Mouse (Mus musculus) induced T-regulatory cell, adult 2 months (primary cell): ENCODE measurements around the gene Vmn2r94.

Experiments
- DNase-seq: peaks from one replicate; pipeline ENCODE4 v3.0.0-alpha.2; 2012; ENCODE audit warnings: low read depth

Gene Vmn2r94

GRCm38 (mm10) chr17:18277656-18278055 lies at the start of gene Vmn2r94:
Vmn2r94 (minus strand) TSS chr17:18277756.
- no peak for DNase-seq

GRCm38 (mm10) chr17:18323031-18323430 lies 45.5 kb upstream of the Vmn2r94 start:
- no peak for DNase-seq

- DNase-seq: no peak
Measured at GRCm38 (mm10) chr17:18297799-18298198, 20.2 kb upstream of the Vmn2r94 start, which contains the start of gene Vmn2r93. Vmn2r93 (plus strand) TSS chr17:18298099.

- DNase-seq: no peak
Measured at GRCm38 (mm10) chr17:18236931-18237330, 40.6 kb downstream of the Vmn2r94 start.

GRCm38 (mm10) chr17:18231996-18232395 lies 45.6 kb downstream of the Vmn2r94 start:
- DNase-seq: no peak

GRCm38 (mm10) chr17:18221300-18221699 lies 56.3 kb downstream of the Vmn2r94 start:
- DNase-seq: no peak
